Mouse (Mus musculus) testis, adult 2 months (tissue): ENCODE data around the gene Stam2.

ENCODE experiments used
- CTCF ChIP-seq: fragments of 200-500 bp; IDR thresholded peaks from 2 replicates; pipeline ENCODE4 v1.5.1; 2012; ENCODE audit warnings: low read depth, mild to moderate bottlenecking, inconsistent platforms, low read length, moderate library complexity; ENCODE audit not compliant: control insufficient read depth, insufficient read depth, insufficient replicate concordance
- POLR2A ChIP-seq: fragments of 200-500 bp; IDR thresholded peaks from 2 replicates; pipeline ENCODE4 v1.6.1; 2012; ENCODE audit warnings: low read depth, mild to moderate bottlenecking, inconsistent platforms, low read length, moderate library complexity; ENCODE audit not compliant: control insufficient read depth

- TF ChIP-seq CTCF (no peak), POLR2A (no peak)
Observed at GRCm38 (mm10) chr2:52763891-52764290, 21.8 kb upstream of the Stam2 start.
